In the genomic region with DNA sequence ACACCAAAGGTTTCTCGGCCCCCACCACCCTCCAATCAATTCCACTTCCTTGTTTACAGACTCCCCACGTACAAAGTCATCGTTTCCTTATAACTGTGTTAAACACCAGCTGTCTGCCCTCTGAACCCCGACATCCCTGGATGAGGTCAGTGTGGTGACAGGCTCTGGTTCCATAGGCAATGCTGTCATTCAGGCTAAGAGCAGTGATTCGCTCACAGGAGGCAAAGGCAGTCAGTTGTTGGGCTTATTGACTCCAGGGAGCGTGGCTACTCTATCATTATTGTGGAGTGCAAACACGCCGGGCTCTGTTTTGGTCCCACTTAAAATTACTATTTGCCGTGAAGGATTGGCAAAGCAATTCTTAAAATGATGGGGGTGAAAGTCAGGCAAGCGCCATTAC, we compare ENCODE assay signal across 21 mouse cellular contexts.
A peak's percentile ranks its signal among the peaks of the same experiment; 100 is the strongest.
DNase-seq lines count a peak whose midpoint lies in the region; ATAC-seq lines count a peak whose summit lies in the region.
"Had no signal": no experiment of that assay in that cellular context is flagged by ENCODE, and none has a peak within 500 bp of the region (broad histone marks: within the 10 kb centered on the region; RNA-seq: fewer than 3 reads in every experiment).

No protein-coding gene starts in this region.

- H3K9me3 ChIP-seq in forebrain, embryonic 12.5 days, result no peaks in the 10 kb centered on the region
- no peaks in the 10 kb centered on the region for H3K9me3 ChIP-seq in forebrain, embryonic 11.5 days (ENCODE audit: control insufficient read depth, low read length)
- H3K9me3 ChIP-seq in megakaryocyte, embryonic 14.5 days, result peaks cover 6% of the 10 kb centered on the region
- no peaks in the 10 kb centered on the region for H3K9me3 ChIP-seq in hindbrain, embryonic 13.5 days
- H3K9me3 ChIP-seq in neural tube, embryonic 15.5 days (replicated peaks), result no peaks in the 10 kb centered on the region
- H3K9me3 ChIP-seq: limb, embryonic 13.5 days; liver, embryonic 13.5 days had no signal

- peak; percentile 57 for ATAC-seq in forebrain, embryonic 12.5 days (ENCODE audit: low FRiP score)
- ATAC-seq in forebrain, embryonic 11.5 days (replicated peaks; ENCODE audit: low FRiP score), result no peak
- ATAC-seq in megakaryocyte, adult 5-6 weeks (ENCODE audit: poor library complexity, severe bottlenecking), result no peak
- no peak for ATAC-seq in hindbrain, embryonic 13.5 days (ENCODE audit: low FRiP score)
- 0 out of 2 replicates have a peak, but pooled peaks have one; percentile 34 for ATAC-seq in neural tube, embryonic 15.5 days (ENCODE audit: low FRiP score)
- ATAC-seq in inflammation-experienced regulatory T-cells, adult 6 months, result no peak

- DNase-seq in forebrain, embryonic 11.5 days (ENCODE audit: low spot score), result no peak
- DNase-seq: adrenal gland, postnatal 36 days; cerebellum, adult 18-20 months; cerebellum, postnatal 25 days; heart, adult 11 months; heart, postnatal 36 days; kidney, adult 11 months; liver, embryonic 13.5 days; lung, postnatal 36 days; right cerebral cortex, postnatal 14 days; spleen, adult 18-20 months; thymus, postnatal 36 days had no signal

- H3K9ac ChIP-seq in forebrain, embryonic 12.5 days, result no peak overlapping the region
- H3K9ac ChIP-seq in forebrain, embryonic 11.5 days (ENCODE audit: low read length), result no peak overlapping the region
- no peak overlapping the region for H3K9ac ChIP-seq in hindbrain, embryonic 13.5 days
- no peak overlapping the region for H3K9ac ChIP-seq in neural tube, embryonic 15.5 days (replicated peaks)
- H3K9ac ChIP-seq: limb, embryonic 13.5 days; liver, embryonic 13.5 days; lung, embryonic 14.5 days had no signal

- H3K4me3 ChIP-seq in forebrain, embryonic 12.5 days (replicated peaks), result no peak overlapping the region
- H3K4me3 ChIP-seq in forebrain, embryonic 11.5 days (ENCODE audit: low read depth, low read length), result no peak overlapping the region
- peak overlapping the region; percentile 33 for H3K4me3 ChIP-seq in megakaryocyte, embryonic 14.5 days (replicated peaks)
- no peak overlapping the region for H3K4me3 ChIP-seq in hindbrain, embryonic 13.5 days
- no peak overlapping the region for H3K4me3 ChIP-seq in neural tube, embryonic 15.5 days (replicated peaks)
- H3K4me3 ChIP-seq: limb, embryonic 13.5 days; liver, embryonic 13.5 days had no signal

- H3K36me3 ChIP-seq in forebrain, embryonic 12.5 days (replicated peaks), result no peaks in the 10 kb centered on the region
- H3K36me3 ChIP-seq in forebrain, embryonic 11.5 days (ENCODE audit: control insufficient read depth, insufficient read depth, low read length), result no peaks in the 10 kb centered on the region
- no peaks in the 10 kb centered on the region for H3K36me3 ChIP-seq in megakaryocyte, embryonic 14.5 days (replicated peaks; ENCODE audit: low read length)
- 0 out of 2 replicates have a peak, but pooled peaks cover 4% of the 10 kb centered on the region for H3K36me3 ChIP-seq in hindbrain, embryonic 13.5 days
- H3K36me3 ChIP-seq in neural tube, embryonic 15.5 days, result no peaks in the 10 kb centered on the region
- H3K36me3 ChIP-seq: limb, embryonic 13.5 days; liver, embryonic 13.5 days had no signal

- peaks cover 25% of the 10 kb centered on the region for H3K4me1 ChIP-seq in forebrain, embryonic 12.5 days
- H3K4me1 ChIP-seq in forebrain, embryonic 11.5 days (replicated peaks; ENCODE audit: control insufficient read depth, insufficient read depth, low read length), result peaks cover 8% of the 10 kb centered on the region; the same call in 1 of the 2 replicates
- no peaks in the 10 kb centered on the region for H3K4me1 ChIP-seq in megakaryocyte, embryonic 14.5 days
- peaks cover 23% of the 10 kb centered on the region for H3K4me1 ChIP-seq in hindbrain, embryonic 13.5 days (replicated peaks)
- peaks cover 16% of the 10 kb centered on the region for H3K4me1 ChIP-seq in neural tube, embryonic 15.5 days

- no peaks in the 10 kb centered on the region; the same call in 1 of the 2 replicates for H3K27me3 ChIP-seq in forebrain, embryonic 12.5 days
- H3K27me3 ChIP-seq in forebrain, embryonic 11.5 days (ENCODE audit: control insufficient read depth, insufficient read depth, low read length), result no peaks in the 10 kb centered on the region
- no peaks in the 10 kb centered on the region for H3K27me3 ChIP-seq in megakaryocyte, embryonic 14.5 days (replicated peaks)
- no peaks in the 10 kb centered on the region for H3K27me3 ChIP-seq in hindbrain, embryonic 13.5 days
- H3K27me3 ChIP-seq in neural tube, embryonic 15.5 days (replicated peaks), result no peaks in the 10 kb centered on the region
- H3K27me3 ChIP-seq: CH12.LX; liver, embryonic 13.5 days had no signal

- no peak overlapping the region for H3K27ac ChIP-seq in forebrain, embryonic 12.5 days
- H3K27ac ChIP-seq in forebrain, embryonic 11.5 days (ENCODE audit: low read depth, low read length), result no peak overlapping the region
- peak overlapping the region; percentile 70 for H3K27ac ChIP-seq in hindbrain, embryonic 13.5 days
- 0 out of 2 replicates have a peak overlapping the region, but pooled peaks have one; percentile 33 for H3K27ac ChIP-seq in neural tube, embryonic 15.5 days (replicated peaks)
- H3K27ac ChIP-seq: limb, embryonic 13.5 days; liver, embryonic 13.5 days had no signal

- 63% methylated on average over 10 of the region's 10 CpGs for WGBS in forebrain, embryonic 12.5 days
- WGBS in forebrain, embryonic 11.5 days, result 73% methylated on average over 10 of the region's 10 CpGs
- WGBS in hindbrain, embryonic 13.5 days, result 44% methylated on average over 10 of the region's 10 CpGs
- WGBS in neural tube, embryonic 15.5 days, result 49% methylated on average over 10 of the region's 10 CpGs

- H3K4me2 ChIP-seq in forebrain, embryonic 12.5 days, result no peak overlapping the region
- H3K4me2 ChIP-seq in forebrain, embryonic 11.5 days (ENCODE audit: low read depth, low read length, severe bottlenecking), result no peak overlapping the region
- H3K4me2 ChIP-seq in hindbrain, embryonic 13.5 days, result no peak overlapping the region
- no peak overlapping the region for H3K4me2 ChIP-seq in neural tube, embryonic 15.5 days
- H3K4me2 ChIP-seq: limb, embryonic 13.5 days; liver, embryonic 13.5 days; lung, embryonic 14.5 days had no signal

Comparison
In these comparisons a context has a peak if more than half of its experiments do, and no peak if none do; other contexts are left out.
1. ATAC-seq: peak in forebrain, embryonic 12.5 days (single experiment) and neural tube, embryonic 15.5 days (single experiment); none in forebrain, embryonic 11.5 days (single experiment), megakaryocyte, adult 5-6 weeks (single experiment), hindbrain, embryonic 13.5 days (single experiment) and inflammation-experienced regulatory T-cells, adult 6 months (single experiment).
2. H3K27ac ChIP-seq: peak in hindbrain, embryonic 13.5 days (single experiment) and neural tube, embryonic 15.5 days (single experiment); none in forebrain, embryonic 12.5 days (single experiment) and forebrain, embryonic 11.5 days (single experiment).